Mouse (Mus musculus) thymus, postnatal 0 days (tissue): Measurements from ENCODE around the gene Mapre1. TPM values are rescaled to one million over a fixed set of nuclear protein-coding genes. Genes with fewer than 3 reads are reported as not detected.
A peak's percentile ranks its signal among the peaks of the same experiment; 100 is the strongest.

Experiments
- DNase-seq: peaks from one replicate; pipeline ENCODE4 v3.0.0-alpha.2; 2015; ENCODE audit warnings: low spot score
- polyA plus RNA-seq: library from polyadenylated mRNA; unstranded; fragments of >200 nt; fragmentation: Nextera tagmentation; extraction: Ambion mirVana; gene quantifications from 2 replicates; pipeline ENCODE4 v1.2.1, GENCODE M21; 2015

Gene Mapre1
- polyA plus RNA-seq, 1 experiment from 2014 or later: 293 TPM

DNA sequence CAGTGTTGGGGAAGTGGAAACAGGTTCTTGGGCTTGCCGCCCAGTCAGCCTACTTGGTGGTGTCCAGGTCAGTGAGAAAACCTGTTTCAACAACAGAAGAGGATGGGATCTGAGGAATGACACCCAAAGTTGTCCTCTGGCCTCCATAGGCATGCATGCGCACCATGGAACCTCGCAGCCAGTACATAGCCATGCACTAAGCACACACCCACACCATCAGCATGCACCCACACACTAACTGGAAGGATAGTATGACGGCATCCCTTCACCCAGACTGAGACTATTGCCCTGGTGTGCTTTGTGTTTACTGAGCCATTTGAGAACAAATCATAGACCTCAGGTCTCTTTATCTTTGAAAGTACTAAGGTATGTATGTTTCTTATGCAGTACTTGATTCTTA lies 34.4 kb downstream of the Mapre1 start:
- DNase-seq: no peak

DNA sequence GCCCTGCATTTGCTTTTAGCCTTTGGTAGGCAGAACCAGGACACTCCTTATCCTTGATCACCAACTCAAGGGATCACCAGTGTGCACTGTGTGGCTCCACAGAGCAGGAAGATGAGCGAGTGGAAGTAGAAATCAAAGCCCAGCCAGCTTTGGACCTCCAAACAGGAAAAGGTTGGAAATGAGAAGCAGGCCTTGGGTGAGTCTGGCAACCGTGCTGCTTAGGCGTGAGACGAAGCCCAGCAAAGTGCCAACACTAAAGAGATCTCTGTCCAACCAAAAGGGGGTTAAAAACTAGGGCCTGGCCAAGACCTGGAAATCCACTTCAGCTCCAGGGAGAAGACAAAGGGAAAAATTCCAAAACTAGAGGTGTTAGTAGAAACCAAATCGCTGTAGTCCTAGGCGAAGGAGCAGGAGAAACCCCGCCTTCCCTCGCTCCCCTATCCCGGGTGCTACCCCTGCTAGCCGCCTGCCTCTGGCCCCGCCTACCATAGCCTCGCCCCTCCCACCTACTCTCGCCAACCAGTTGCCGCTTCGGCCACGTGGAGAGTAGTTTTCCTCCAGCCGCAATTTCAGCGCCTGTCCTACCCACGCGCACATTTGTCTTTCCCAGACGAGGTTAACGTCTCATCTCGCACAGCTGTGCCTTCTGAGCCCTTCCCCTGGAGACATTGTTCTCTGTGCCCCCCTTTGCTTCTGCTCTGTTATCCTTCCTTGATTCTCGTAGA lies 37.7 kb downstream of the Mapre1 start:
- peak; percentile 85 for DNase-seq

GRCm38 (mm10) chr2:153779394-153779981 lies 38.4 kb downstream of the Mapre1 start, which contains the start of gene Efcab8:
TSS of gene Efcab8 (plus strand) at chr2:153779931.
- DNase-seq: peak; percentile 83

GRCm38 (mm10) chr2:153781181-153781580 lies 40.1 kb downstream of the Mapre1 start:
- no peak for DNase-seq

DNA sequence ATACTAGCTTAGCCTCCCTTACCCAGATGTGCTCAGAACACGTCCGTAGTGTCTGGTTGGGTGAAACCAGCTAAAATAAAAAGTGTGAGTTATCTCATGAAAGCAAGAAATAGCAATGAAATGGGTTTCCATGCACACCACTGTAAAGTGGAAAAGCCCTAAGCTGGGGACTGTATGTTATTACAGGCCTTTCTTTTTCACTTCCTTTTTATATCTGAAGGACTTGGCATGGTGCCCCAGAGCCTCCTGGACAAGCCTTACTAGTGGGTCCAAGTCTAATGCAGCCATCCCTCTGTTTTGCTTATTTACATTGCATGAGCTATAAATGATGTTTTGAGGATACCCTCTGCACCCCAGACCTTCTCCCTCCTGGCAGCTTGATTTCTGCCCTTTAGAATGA lies 43.6 kb downstream of the Mapre1 start:
- no peak for DNase-seq

DNA sequence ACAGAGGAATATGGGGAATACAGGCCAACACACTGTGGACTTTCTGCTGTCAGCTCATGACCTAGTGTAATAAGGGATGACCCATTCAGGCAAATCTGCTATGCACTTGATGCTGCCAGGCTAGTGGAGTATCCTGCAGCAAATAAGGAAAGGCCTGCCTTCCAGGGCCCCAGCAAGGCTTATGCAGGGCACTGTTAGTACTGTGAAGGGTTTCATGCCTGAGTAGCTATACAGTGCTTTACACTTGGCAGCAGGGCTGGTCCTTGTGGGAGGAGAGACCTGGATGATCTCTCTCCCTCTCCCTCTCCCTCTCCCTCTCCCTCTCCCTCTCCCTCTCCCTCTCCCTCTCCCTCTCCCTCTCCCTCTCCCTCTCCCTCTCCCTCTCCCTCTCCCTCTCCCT lies 52.3 kb downstream of the Mapre1 start:
- no peak for DNase-seq

GRCm38 (mm10) chr2:153795090-153795489 lies 54.0 kb downstream of the Mapre1 start:
- peak; percentile 44 for DNase-seq

DNA sequence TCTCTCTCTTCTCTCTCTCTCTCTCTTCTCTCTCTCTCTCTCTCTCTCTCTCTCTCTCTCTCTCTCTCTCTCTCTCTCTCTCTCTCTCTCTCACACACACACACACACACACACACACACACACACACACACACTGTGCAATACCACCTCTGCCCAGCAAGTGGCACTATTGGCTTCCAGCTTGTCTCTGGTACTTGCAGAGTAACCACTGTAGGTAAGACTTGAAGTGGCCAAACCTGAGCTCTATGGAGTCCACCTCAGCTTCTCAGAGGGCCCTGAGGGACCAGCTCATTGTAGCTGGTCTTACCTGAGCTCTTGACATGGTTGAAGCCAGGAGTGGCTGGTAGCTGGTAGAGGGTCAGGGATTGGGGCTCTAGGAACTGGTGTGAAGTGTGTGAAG lies 66.4 kb downstream of the Mapre1 start:
- DNase-seq: peak; percentile 50

DNA sequence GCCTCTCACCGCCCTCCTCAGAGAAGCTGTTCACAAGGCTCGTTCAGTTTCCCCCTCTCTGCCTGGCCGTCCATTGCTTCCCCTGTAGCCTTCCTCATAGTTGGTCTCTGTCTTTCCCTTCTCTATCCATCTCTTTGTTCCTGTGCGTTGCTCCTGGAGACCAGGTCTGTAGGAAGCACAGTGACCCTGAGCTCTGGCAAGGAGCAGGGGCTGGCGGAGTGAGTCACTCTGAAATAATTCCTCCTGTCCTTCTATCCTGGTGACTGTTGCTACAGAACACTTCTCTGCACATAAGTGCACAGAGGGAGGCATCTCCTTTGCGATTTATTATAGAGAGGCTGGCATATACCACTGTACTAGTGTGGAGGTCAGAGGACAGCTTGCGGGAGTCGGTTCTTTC lies 67.1 kb downstream of the Mapre1 start:
- no peak for DNase-seq

DNA sequence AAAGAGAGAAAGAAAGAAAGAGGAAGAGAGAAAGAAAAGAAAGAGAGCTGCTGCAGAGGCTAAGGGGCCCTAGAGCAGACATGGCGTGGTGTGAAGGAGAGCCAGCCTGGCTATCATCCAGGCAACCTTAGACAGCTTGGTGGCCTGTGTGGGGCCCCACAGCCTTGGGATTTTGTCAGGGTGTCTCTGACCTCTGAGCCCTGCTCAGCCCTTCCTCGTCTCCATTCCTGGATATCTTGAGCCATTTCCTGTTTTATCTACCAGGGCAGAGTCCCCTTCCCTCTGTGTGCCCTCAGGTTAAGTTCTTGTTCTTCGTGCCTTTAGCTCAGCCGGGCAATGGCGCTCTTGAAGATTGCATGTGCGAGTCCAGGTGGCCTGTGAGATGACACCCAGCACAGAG lies 67.8 kb downstream of the Mapre1 start:
- DNase-seq: no peak

- no peak for DNase-seq
Observed at GRCm38 (mm10) chr2:153809921-153810320, 68.8 kb downstream of the Mapre1 start.

GRCm38 (mm10) chr2:153822005-153822543 lies 81.0 kb downstream of the Mapre1 start:
- no peak for DNase-seq

Other genes with a start within 250 kb of the Mapre1 start
- gene 4930404H24Rik, start 248.5 kb upstream of the Mapre1 start, polyA plus RNA-seq: not detected in 2 replicates
- gene Nol4l, start 211.3 kb upstream of the Mapre1 start, polyA plus RNA-seq: 1.9 and 2.0 TPM in 2 replicates
- gene Commd7, start 108.5 kb upstream of the Mapre1 start, polyA plus RNA-seq: 88.5 and 89.0 TPM in 2 replicates
- 17.9 and 19.3 TPM in 2 replicates for gene Dnmt3b, start 91.8 kb upstream of the Mapre1 start, polyA plus RNA-seq
- not detected in 2 replicates for gene Dnmt3c, start 44.6 kb upstream of the Mapre1 start, polyA plus RNA-seq
- 0.57 and 0.85 TPM in 2 replicates for gene Efcab8, start 38.7 kb downstream of the Mapre1 start, polyA plus RNA-seq
- gene Sun5, start 129.8 kb downstream of the Mapre1 start, polyA plus RNA-seq: not detected in 2 replicates
- 0.22 and 0.33 TPM in 2 replicates for gene Bpifb2, start 133.8 kb downstream of the Mapre1 start, polyA plus RNA-seq
- gene Bpifb6, start 159.1 kb downstream of the Mapre1 start, polyA plus RNA-seq: 0.14 TPM in 1 of 2 replicates, not detected in the other
- gene Bpifb3, start 177.0 kb downstream of the Mapre1 start, polyA plus RNA-seq: 0.44 and 0.51 TPM in 2 replicates
- gene Bpifb4, start 196.9 kb downstream of the Mapre1 start, polyA plus RNA-seq: 0.10 and 0.19 TPM in 2 replicates
- 0.10 and 0.17 TPM in 2 replicates for gene Bpifa6, start 233.7 kb downstream of the Mapre1 start, polyA plus RNA-seq